Mouse (Mus musculus): Measurements from ENCODE around the gene Wfikkn1. TPM values are rescaled to one million over a fixed set of nuclear protein-coding genes. Genes with fewer than 3 reads are reported as not detected.
"Not testable (repeated sequence)": the region's sequence is repeated elsewhere in the genome, so short reads cannot be mapped to it uniquely, and the experiment has no call there.

Wfikkn1 gene
- total RNA-seq, 2 experiments from 2014 or later = 0.63 to 1.4 TPM

GRCm38 (mm10) chr17:25873405-25874147 is 7.1 kb downstream of the Wfikkn1 start:
- intact Hi-C loops (cut with DNase I) = no loop called here
- DNase-seq (ENCODE audit: extremely low spot score in 1 of 2, low spot score in 2 of 2) = no peak

- intact Hi-C loops (cut with DNase I) = no loop called here
- no peak for DNase-seq (ENCODE audit: extremely low spot score in 1 of 2, low spot score in 2 of 2)
Observed at GRCm38 (mm10) chr17:25872676-25873075, 8.0 kb downstream of the Wfikkn1 start.

DNA sequence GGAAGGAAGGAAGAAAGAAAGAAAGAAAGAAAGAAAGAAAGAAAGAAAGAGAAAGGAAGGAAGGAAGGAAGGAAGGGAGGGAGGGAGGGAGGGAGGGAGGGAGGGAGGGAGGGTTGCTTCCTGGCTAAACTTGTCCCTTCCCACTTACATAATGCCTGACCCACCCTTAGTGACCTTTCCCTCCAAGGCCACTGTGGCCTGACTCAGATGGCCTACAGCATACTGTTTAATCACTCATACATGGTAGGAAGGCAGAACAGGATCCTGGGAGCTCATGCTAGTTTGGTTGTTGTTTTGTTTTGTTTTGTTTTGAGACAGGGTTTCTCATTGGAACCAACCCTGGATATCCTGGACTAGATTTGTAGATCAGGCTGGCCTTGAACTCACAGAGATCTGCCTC is 9.1 kb downstream of the Wfikkn1 start:
- intact Hi-C loops (cut with DNase I); DNase-seq (ENCODE audit: extremely low spot score in 1 of 2, low spot score in 2 of 2): not testable (repeated sequence)

DNA sequence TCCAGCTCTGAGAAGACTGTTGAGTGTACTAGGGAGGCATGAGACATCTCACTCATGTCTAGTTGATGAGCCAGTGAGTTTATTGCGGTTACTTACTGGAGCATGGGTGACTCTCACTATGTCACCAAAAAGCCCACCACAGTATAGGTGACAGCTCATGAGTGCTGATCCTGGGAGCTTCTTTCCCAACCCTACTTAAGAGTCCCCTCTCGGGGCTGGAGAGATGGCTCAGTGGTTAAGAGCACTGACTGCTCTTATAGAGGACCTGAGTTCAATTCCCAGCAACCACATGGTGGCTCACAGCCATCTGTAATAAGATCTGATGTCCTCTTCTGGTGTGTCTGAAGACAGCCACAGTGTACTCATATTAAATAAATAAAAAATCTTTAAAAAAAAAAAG is 10.7 kb downstream of the Wfikkn1 start:
- no peak for DNase-seq (ENCODE audit: extremely low spot score in 1 of 2, low spot score in 2 of 2)
- intact Hi-C loops (cut with DNase I) = no loop called here

DNA sequence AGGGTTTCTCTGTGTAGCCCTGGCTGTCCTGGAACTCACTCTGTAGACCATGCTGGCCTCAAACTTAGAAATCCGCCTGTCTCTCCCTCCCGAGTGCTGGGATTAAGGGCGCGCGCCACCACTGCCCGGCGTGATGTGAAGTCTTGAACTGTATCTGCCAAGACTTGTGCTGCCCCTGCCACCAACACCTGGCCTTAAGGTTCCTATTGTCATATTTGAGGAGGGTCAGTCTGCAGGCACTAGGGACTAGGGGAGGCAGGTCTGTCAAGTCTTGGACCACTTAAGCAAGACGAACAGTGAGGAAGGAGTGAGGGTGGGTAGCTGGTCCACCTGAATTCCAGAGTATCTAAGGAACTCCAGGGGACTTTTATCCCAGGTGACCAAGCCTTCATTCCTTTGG is 11.2 kb downstream of the Wfikkn1 start:
- no peak for DNase-seq (ENCODE audit: extremely low spot score in 1 of 2, low spot score in 2 of 2)
- intact Hi-C loops (cut with DNase I) = no loop called here

GRCm38 (mm10) chr17:25868601-25869191 is 12.0 kb downstream of the Wfikkn1 start, which contains the start of gene Mcrip2:
Mcrip2 (minus strand) TSS chr17:25868764.
- intact Hi-C loops (cut with DNase I) = no loop called here
- DNase-seq (ENCODE audit: extremely low spot score in 1 of 2, low spot score in 2 of 2) = peak in 1 of 2 experiments; percentile 90

- intact Hi-C loops (cut with DNase I) = no loop called here
- DNase-seq (ENCODE audit: extremely low spot score in 1 of 2, low spot score in 2 of 2) = peak in 1 of 2 experiments; percentile 69
Observed at GRCm38 (mm10) chr17:25867836-25868600, 12.6 kb downstream of the Wfikkn1 start.

GRCm38 (mm10) chr17:25867509-25867835 is 13.2 kb downstream of the Wfikkn1 start:
- no peak for DNase-seq (ENCODE audit: extremely low spot score in 1 of 2, low spot score in 2 of 2)
- intact Hi-C loops (cut with DNase I) = no loop called here

- no peak for DNase-seq (ENCODE audit: extremely low spot score in 1 of 2, low spot score in 2 of 2)
- intact Hi-C loops (cut with DNase I) = no loop called here
Observed at GRCm38 (mm10) chr17:25866172-25866571, 14.5 kb downstream of the Wfikkn1 start.

GRCm38 (mm10) chr17:25865288-25865687 is 15.4 kb downstream of the Wfikkn1 start:
- no peak for DNase-seq (ENCODE audit: extremely low spot score in 1 of 2, low spot score in 2 of 2)
- intact Hi-C loops (cut with DNase I) = no loop called here

DNA sequence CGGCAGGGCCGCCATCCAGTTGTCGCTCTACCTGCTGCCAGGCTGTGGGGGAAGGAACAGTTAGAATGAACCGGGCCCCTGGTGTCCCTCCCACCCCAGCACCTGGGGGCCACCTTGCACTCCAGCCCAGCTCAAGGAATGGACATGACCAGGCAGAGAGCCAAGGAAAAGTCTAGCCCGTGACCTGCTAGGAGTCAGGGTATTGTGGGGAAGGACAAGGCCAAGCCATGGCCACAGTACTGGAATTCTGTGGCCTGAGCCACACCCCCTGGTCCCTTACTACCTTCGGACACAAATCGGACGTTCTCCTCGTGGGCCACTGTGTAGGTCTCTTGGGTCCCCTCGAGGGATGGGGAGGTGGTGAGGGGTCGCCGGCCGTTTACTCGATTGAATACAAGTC is 16.3 kb downstream of the Wfikkn1 start:
- DNase-seq (ENCODE audit: extremely low spot score in 1 of 2, low spot score in 2 of 2) = no peak
- intact Hi-C loops (cut with DNase I) = no loop called here

DNA sequence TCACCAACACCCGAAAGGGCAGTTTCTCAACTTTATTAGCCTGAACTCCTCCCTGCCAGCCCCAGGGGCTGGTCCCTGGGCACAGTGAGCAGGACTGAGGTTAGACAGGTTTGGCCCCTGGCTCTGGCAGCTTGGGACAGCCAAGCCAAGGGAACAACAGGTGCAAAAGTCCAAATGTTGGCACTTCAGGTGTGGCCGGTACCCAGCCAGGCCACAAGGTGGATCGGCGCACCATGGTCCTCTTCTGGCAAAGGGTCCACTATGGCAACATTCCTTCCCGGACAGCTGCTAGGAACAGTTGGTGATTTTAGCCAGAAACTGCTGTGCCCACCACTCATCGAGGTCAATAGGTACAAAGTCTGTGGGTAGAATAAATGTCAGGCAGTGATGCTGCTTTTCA is 17.0 kb downstream of the Wfikkn1 start:
- intact Hi-C loops (cut with DNase I) = no loop called here
- no peak for DNase-seq (ENCODE audit: extremely low spot score in 1 of 2, low spot score in 2 of 2)

- DNase-seq (ENCODE audit: extremely low spot score in 1 of 2, low spot score in 2 of 2) = no peak
- intact Hi-C loops (cut with DNase I) = no loop called here
Observed at GRCm38 (mm10) chr17:25861704-25862612, 18.7 kb downstream of the Wfikkn1 start.

GRCm38 (mm10) chr17:25860832-25861703 is 19.6 kb downstream of the Wfikkn1 start, which contains the start of gene Wdr90:
Wdr90 (minus strand) TSS chr17:25861501.
- peak; percentile 90 to 95 for DNase-seq (ENCODE audit: extremely low spot score in 1 of 2, low spot score in 2 of 2)
- intact Hi-C loops (cut with DNase I) = no loop called here

DNA sequence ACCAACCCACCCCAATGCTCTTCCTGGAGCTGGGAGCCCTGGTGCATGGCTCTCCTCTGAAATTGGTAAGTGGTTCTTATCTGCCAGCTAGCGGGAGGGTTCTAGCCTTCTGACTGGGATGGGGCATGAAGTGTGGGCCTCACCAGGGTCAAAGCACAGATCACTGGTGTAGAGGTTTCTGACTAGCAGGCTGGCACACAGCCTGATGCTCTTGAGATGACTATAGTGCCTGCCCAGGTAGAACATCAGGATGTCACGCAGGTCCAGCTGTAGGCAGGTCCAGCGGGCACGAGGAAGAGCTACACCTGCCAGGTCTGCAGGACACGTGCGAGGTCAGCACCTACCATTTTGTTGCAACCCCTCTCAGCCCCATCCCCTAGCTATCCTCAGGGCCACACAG is 20.4 kb downstream of the Wfikkn1 start:
- intact Hi-C loops (cut with DNase I) = no loop called here
- no peak for DNase-seq (ENCODE audit: extremely low spot score in 1 of 2, low spot score in 2 of 2)

DNA sequence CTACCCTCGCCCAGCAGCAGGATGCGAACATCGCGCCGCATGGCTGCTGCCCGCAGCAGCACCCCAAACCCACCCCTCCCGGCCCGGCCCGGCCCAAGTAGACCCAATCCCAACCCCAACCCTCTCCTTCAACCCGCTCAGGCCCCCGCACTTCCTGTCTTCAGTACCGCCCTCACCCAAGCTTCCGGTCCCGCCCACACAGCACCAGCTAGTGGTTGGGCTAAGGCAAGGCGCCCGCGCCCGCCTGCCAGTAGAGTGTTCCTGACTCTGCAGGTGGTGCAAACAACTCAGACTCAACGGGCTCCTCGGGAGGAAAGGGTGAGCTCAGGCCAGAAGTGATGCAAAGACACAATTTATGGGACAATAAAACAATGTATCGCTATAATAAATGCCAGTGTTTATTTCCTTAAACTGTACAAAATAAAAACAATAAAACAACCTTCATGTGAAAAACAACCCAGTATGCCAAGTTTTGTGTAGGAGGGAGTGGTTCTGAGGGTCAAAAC is 36.2 kb downstream of the Wfikkn1 start, which contains the start of gene Rhot2:
Gene Rhot2 (minus strand): TSS at position 456 of the 506 bp plus-strand sequence.
- DNase-seq (ENCODE audit: extremely low spot score in 1 of 2, low spot score in 2 of 2) = peak; percentile 93 to 98
- intact Hi-C loops (cut with DNase I) = no loop called here

DNA sequence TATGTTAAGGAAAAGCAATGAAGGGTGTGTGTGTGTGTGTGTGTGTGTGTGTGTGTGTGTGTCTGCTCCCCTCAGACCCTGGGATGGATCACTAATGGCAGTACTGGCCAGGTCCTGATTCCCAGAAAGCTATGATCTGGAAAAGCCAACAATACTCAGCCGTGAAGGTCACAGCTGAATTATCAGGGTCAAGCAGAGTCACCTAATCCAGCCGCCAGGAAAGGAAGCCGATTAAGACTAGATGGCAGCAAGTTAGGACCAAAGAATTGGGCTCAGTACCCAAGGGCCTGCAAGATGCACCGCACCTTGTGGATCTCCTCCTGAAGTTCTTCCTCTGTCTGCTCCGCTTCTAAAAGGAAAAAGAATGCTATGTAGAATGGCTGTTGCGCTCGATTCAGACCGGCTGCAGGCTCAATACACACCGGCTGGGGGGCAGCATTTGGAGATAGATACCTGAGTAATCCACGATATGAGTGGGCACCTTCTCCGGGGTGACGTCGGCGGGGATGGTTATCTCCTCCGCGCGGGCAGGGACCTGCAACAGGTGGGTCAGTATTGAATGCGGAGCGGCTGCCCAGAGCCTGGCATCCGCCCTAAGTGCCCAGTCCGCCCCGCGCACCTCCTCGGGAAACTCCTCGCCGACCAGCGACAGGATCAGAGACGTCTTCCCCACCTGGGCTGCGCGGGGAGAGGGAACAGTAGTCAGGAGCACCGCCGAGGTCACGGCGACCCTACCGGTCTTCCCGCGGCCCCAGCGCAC is 36.8 kb downstream of the Wfikkn1 start:
- intact Hi-C loops (cut with DNase I) = no loop called here
- no peak for DNase-seq (ENCODE audit: extremely low spot score in 1 of 2, low spot score in 2 of 2)

Data from left cerebral cortex, postnatal 10 days (tissue).